Comparison of ENCODE assay signal across 16 mouse cellular contexts in genomic region chr17:28317091-28317490, GRCm38 (mm10). TPM values are rescaled to one million over a fixed set of nuclear protein-coding genes. Genes with fewer than 3 reads are reported as not detected.
"Had no signal": no experiment of that assay in that cellular context is flagged by ENCODE, and none has a peak within 500 bp of the region (broad histone marks: within the 10 kb centered on the region; RNA-seq: fewer than 3 reads in every experiment).

No protein-coding gene starts in this region.

- H3K4me3 ChIP-seq: layer of hippocampus, adult 2 months; limb, embryonic 10.5 days; liver, embryonic 15.5 days; megakaryocyte, embryonic 14.5 days had no signal

- H3K9ac ChIP-seq: liver, embryonic 15.5 days; lung, embryonic 14.5 days had no signal

- DNase-seq: kidney, adult 9 months; kidney, postnatal 10 days; kidney, postnatal 4 days; lung, embryonic 14.5 days; lung, postnatal 14 days; thymus, postnatal 4 days had no signal

- ATAC-seq: intestine, postnatal 0 days; midbrain, embryonic 16.5 days had no signal

- H3K4me2 ChIP-seq: liver, embryonic 15.5 days; lung, embryonic 14.5 days; midbrain, embryonic 11.5 days had no signal

- H3K27me3 ChIP-seq: liver, embryonic 15.5 days; megakaryocyte, embryonic 14.5 days had no signal

- H3K9me3 ChIP-seq: limb, embryonic 10.5 days; liver, embryonic 15.5 days; megakaryocyte, embryonic 14.5 days had no signal

- H3K27ac ChIP-seq: layer of hippocampus, adult 2 months; limb, embryonic 10.5 days; liver, embryonic 15.5 days; macrophage; stomach, postnatal 0 days had no signal

RNA-seq across cellular contexts. Expression of gene Tead3, which starts 33.5 kb away (rescaled TPM):
- polyA plus RNA-seq: macrophage had no signal

RNA-seq across cellular contexts. Expression of gene Tulp1, which starts 47.9 kb away (rescaled TPM):
- total RNA-seq: layer of hippocampus, adult 2 months; left cerebral cortex, postnatal 10 days had no signal
- polyA plus RNA-seq: macrophage had no signal
